Mouse (Mus musculus) kidney, adult 2 months (tissue): ENCODE data around the gene Gls. TPM values are rescaled to one million over a fixed set of nuclear protein-coding genes. Genes with fewer than 3 reads are reported as not detected.

Source experiments
- DNase-seq: peaks from one replicate; pipeline ENCODE4 v3.0.0; 2021
- H3K27ac ChIP-seq: fragments of 200-500 bp; 2 replicates; pipeline ENCODE4 v1.5.1; 2012; ENCODE audit warnings: low read depth, low read length, control low read depth, inconsistent platforms; ENCODE audit not compliant: insufficient read depth
- H3K27me3 ChIP-seq: fragments of 200-500 bp; replicated peaks from 2 replicates; pipeline ENCODE4 v1.6.1; 2012; ENCODE audit warnings: mild to moderate bottlenecking, moderate library complexity, low read length, inconsistent platforms; ENCODE audit not compliant: control insufficient read depth, insufficient read depth
- H3K36me3 ChIP-seq: fragments of 200-500 bp; 2 replicates; pipeline ENCODE4 v1.6.1; 2012; ENCODE audit warnings: mild to moderate bottlenecking, moderate library complexity, low read length, inconsistent platforms; ENCODE audit not compliant: control insufficient read depth, insufficient read depth
- H3K4me1 ChIP-seq: fragments of 200-500 bp; 2 replicates; pipeline ENCODE4 v1.6.1; 2011; ENCODE audit warnings: low read length; ENCODE audit not compliant: control insufficient read depth, insufficient read depth
- H3K4me3 ChIP-seq: fragments of 200-500 bp; 2 replicates; pipeline ENCODE4 v1.5.1; 2011; ENCODE audit warnings: mild to moderate bottlenecking, low read depth, low read length, control low read depth; ENCODE audit not compliant: insufficient read depth
- CTCF ChIP-seq: fragments of 200-500 bp; conservative IDR thresholded peaks from 2 replicates; pipeline ENCODE4 v1.5.1; 2011; ENCODE audit warnings: low read depth, mild to moderate bottlenecking, control low read depth, low read length, moderate library complexity, mixed read lengths; ENCODE audit not compliant: insufficient read depth, insufficient read length
- POLR2A ChIP-seq: fragments of 200-500 bp; IDR thresholded peaks from one replicate; pipeline ENCODE4 v1.6.1; 2011; ENCODE audit warnings: low read depth, low read length, control low read depth
- WGBS: fragments of 180-500 bp; shearing (Covaris S2); methylation state at CpG from one replicate; pipeline ENCODE4 v1.1.7; 2018; 5-methylcytosine and 5-hydroxymethylcytosine counted together
- polyA plus RNA-seq: library from polyadenylated mRNA; depleted of rRNA; stranded (reverse); fragments of >200 nt; gene quantifications from 2 replicates; pipeline ENCODE4 v1.2.3, GENCODE M21; 2012

The Gls gene
- polyA plus RNA-seq, 1 experiment: 62.9 TPM

GRCm38 (mm10) chr1:52248899-52249556 lies 16.0 kb upstream of the Gls start:
- WGBS: 71% methylated on average over 3 of the region's 3 CpGs
- Histone ChIP-seq H3K4me1 (peaks cover 26% of the 10 kb centered on the region), H3K27me3 (no peaks in the 10 kb centered on the region), H3K4me3 (no peak overlapping the region), H3K36me3 (no peaks in the 10 kb centered on the region), H3K27ac (no peak overlapping the region; the same call in 1 of the 2 replicates)
- peak; percentile 60 for DNase-seq
- TF ChIP-seq CTCF (no peak), POLR2A (no peak)

- Histone ChIP-seq H3K36me3 (no peaks in the 10 kb centered on the region), H3K27me3 (no peaks in the 10 kb centered on the region), H3K27ac (no peak overlapping the region), H3K4me3 (no peak overlapping the region), H3K4me1 (0 out of 2 replicates have a peak, but pooled peaks cover 2% of the 10 kb centered on the region)
- peak; percentile 35 for DNase-seq
- TF ChIP-seq CTCF (no peak), POLR2A (no peak)
- WGBS: 50% methylated on average over 3 of the region's 3 CpGs
Measured at GRCm38 (mm10) chr1:52242270-52242669, 9.2 kb upstream of the Gls start.

DNA sequence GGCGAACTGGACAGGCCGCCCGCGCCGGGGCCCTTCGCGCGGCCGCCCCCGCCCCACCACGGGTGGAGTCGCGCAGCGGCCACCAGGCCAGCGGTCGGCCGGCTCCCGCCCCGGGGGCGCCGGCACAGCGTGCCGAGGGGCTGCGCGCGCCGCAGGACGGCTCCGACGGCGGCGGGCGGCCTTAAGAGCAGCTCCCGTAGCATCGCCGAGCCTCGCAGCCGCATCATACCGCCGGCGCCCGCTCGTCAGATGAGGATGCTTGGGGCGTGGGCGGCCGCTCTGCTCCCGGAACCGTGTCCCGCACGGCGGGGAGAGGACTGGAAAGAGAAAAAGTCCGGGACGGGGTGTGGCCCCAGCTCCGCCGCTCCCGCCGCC lies 279 bp downstream of the Gls start:
- Histone ChIP-seq H3K4me3 (peak overlapping the region; percentile 95), H3K4me1 (peaks cover 3% of the 10 kb centered on the region; the same call in 1 of the 2 replicates), H3K36me3 (no peaks in the 10 kb centered on the region), H3K27ac (peak overlapping the region; percentile 86), H3K27me3 (no peaks in the 10 kb centered on the region)
- TF ChIP-seq CTCF: no peak
- no peak for TF ChIP-seq POLR2A
- no peak for DNase-seq
- WGBS: under 1% methylated on average over 57 of the region's 57 CpGs

GRCm38 (mm10) chr1:52231939-52232765 lies 880 bp downstream of the Gls start:
- Histone ChIP-seq H3K27me3 (no peaks in the 10 kb centered on the region), H3K4me1 (peaks cover 3% of the 10 kb centered on the region; the same call in 1 of the 2 replicates), H3K27ac (peak overlapping the region; percentile 86), H3K36me3 (no peaks in the 10 kb centered on the region), H3K4me3 (peak overlapping the region; percentile 95)
- under 1% methylated on average over 66 of the region's 69 CpGs for WGBS
- no peak for TF ChIP-seq POLR2A
- no peak for TF ChIP-seq CTCF
- DNase-seq: peak; percentile 58

DNA sequence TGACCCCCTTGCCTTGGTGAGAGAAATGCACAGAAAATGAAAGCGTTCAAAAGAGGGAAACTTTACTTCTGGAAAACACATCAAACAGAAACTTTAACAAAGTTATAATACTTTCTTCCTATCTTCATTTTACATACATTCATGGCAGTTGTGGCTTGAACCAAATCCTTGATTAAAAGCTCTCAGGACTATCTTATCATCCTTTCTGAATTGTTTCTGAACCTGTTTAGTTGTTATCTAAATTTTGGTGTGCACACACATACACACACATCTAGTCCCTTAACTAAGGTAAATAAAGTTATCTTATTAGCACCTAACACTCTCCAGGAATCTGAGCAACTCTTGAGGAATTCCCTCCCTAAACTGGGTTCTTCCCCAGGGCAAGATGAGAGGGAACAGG lies 2.6 kb downstream of the Gls start:
- H3K27me3 ChIP-seq: no peaks in the 10 kb centered on the region
- H3K4me3 ChIP-seq: no peak overlapping the region
- 45% methylated on average over 1 of the region's 1 CpGs for WGBS
- H3K4me1 ChIP-seq: peaks cover 3% of the 10 kb centered on the region; the same call in 1 of the 2 replicates
- H3K36me3 ChIP-seq: no peaks in the 10 kb centered on the region
- H3K27ac ChIP-seq: 0 out of 2 replicates have a peak overlapping the region, but pooled peaks have one; percentile 31
- no peak for TF ChIP-seq CTCF
- TF ChIP-seq POLR2A: no peak
- DNase-seq: no peak

GRCm38 (mm10) chr1:52228178-52228577 lies 4.9 kb downstream of the Gls start:
- WGBS: 76% methylated on average over 6 of the region's 6 CpGs

DNA sequence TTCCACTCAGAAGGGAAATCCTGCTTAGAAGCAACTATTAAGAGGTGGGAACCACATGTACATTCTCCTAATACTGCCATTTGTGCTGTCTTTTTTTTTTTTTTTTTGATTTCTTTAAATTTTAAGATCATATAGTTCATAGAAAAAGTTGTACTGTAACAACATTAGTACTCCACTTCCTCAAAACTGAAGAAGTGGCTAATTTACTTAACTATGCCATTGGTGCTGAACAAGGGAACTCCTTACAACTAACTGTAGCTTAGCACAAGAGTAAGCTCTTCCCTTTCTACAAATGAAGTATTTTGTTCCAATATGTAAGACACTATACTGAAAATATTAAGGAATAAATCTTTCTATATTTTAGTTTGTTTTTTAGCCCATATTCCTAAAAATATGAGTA lies 6.6 kb downstream of the Gls start:
- H3K27ac ChIP-seq: no peak overlapping the region
- TF ChIP-seq CTCF: no peak
- TF ChIP-seq POLR2A: no peak
- no peaks in the 10 kb centered on the region for H3K27me3 ChIP-seq
- DNase-seq: no peak
- peaks cover 3% of the 10 kb centered on the region; the same call in 1 of the 2 replicates for H3K4me1 ChIP-seq
- H3K36me3 ChIP-seq: no peaks in the 10 kb centered on the region
- H3K4me3 ChIP-seq: no peak overlapping the region

More at GRCm38 (mm10) chr1:52228178-52228577, 4.9 kb downstream of the Gls start:
- Histone ChIP-seq H3K27ac (no peak overlapping the region), H3K4me3 (no peak overlapping the region), H3K36me3 (no peaks in the 10 kb centered on the region), H3K27me3 (no peaks in the 10 kb centered on the region), H3K4me1 (peaks cover 3% of the 10 kb centered on the region; the same call in 1 of the 2 replicates)
- TF ChIP-seq CTCF (no peak), POLR2A (no peak)
- DNase-seq: no peak
